Mouse (Mus musculus) monocyte, adult 2 months (primary cell): ENCODE data around the gene Acsf2.
A peak's percentile ranks its signal among the peaks of the same experiment; 100 is the strongest.

Experiments used
- DNase-seq, 2 experiments: peaks; one replicate each; pipeline ENCODE4 v3.0.0; 2022; ENCODE audit warnings: low spot score in 2 of 2, low read depth in 1 of 2

The Acsf2 gene

DNA sequence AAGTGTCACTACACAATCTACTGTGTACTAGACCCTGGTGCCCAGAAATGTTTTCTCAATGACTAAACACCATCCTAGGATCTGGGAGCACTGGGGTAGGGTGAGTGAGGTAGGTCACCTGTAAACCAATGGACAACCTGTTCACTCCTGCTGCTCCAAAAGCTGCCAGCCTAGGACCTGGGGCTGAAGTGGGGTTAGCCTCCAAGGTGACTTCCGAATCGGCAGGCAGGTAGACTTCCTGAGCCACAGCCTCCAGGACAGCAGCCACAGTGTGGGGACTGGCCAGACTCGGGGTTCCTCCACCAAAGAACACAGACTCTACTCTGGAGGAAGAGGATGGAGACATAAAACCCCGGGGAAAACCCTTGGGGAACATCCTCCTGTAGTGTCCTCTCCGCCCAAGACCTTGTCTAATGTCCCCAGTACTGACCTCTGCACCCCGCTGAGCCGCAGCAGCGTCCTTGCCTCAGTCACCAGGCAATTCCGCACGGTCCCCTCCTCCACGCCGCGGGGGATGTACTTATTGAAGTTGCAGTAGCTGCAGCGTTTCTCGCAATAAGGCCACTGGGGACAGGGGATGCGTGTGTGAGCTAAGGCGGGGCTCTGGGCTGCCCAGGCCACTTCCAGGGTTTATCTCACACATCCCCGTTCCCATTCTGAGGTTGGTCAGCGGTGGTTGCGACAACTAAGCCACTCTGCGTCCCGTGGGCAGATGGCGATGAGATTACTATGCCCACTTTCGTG, 53.5 kb downstream of the Acsf2 start:
- DNase-seq, result peak in 1 of 2 experiments; percentile 12

DNA sequence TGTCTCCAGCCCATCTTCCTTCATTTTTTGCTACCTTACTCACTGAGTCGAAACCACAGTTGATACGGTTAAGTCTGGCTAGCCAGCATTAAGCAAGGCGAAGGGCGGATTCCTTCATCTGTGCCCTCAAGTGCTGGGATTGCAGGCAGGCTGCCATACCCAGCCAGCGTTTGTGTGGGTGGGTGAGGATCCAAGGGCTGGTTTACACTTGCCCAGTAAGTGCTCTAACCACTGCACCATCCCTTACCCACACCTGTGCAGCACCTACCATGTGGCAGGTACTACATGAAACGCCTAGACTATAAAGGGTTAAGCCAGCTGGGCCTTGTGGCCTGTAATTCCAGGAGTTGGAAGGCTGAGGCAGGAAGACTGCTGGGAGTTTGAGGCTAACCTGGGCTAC, 54.4 kb downstream of the Acsf2 start:
- no peak for DNase-seq

DNA sequence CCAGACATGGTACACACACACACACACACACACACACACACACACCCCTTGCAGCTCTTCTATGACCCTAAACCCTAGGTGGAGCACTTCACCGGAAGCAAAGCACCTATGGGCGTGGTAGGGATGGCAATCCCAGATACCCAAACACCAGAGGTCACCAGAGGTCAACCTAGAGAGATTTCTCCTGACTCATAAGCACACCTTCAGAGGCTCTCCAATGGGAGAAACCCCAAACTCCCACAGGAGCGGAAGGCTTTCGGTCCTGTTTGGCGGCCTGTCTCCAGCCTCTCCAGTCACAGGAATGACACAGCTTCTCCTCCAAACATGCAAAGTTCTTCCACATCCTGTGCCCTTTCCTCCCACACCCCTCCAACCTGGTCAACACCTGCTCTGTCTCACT, 55.3 kb downstream of the Acsf2 start:
- no peak for DNase-seq

DNA sequence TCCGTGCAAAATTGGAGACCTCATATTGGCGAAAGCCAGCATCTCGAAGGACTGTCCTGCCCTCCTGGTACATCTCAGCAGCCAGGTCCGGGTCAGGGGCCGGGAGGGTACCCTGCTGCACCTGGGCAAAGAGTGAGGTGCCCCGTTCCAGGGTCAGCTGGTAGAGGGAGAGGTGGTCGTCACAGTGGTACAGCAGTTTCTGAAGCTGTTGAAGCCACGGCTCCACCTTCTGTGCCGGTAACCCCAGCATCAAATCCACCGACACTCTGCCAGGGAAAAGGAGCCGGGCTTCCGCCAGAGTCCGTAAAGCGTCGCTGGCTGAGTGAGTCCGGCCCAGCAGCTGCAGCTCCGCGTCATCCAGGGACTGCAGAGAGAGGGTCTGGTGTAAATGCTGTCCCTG, 57.2 kb downstream of the Acsf2 start:
- DNase-seq, result no peak

DNA sequence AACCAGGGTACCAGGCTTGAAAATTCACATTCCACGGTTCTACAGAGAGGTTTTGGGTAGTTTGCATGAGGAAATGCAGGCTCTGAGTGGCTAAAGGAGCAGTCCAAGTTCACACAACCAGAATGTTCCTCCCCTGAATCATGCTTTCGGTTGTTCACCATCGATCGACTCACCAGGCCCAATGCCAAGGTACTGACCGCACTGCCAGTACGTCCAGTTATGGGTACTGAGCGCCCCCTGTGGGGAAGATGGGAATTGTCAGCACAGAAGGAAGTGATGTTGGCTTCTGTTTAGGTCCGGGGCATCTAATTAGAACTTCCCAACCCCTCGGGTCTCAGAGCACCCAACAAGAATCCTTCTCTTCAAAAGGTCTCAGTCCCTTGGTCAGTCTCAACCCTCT, 57.7 kb downstream of the Acsf2 start:
- DNase-seq, result peak; percentile 62 to 77

DNA sequence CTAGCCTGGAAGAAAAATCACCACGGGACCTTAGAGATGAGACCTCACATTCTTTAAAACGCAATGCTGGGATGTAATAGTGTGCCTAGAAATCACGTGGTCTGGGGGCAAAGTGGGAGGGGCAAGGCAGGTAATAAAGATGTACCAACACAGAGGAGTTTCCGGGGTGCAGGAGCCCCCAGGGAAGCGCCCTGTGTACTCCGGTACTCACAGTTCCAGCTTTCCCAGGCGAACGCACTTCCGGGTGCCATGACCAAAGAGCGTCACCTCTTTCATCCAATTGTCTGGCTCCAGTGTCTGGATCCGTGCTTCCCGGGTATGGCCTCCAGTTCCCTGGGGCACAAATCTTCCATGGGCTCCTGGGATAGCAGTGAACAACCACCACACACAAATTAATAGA, 58.3 kb downstream of the Acsf2 start:
- no peak for DNase-seq

DNA sequence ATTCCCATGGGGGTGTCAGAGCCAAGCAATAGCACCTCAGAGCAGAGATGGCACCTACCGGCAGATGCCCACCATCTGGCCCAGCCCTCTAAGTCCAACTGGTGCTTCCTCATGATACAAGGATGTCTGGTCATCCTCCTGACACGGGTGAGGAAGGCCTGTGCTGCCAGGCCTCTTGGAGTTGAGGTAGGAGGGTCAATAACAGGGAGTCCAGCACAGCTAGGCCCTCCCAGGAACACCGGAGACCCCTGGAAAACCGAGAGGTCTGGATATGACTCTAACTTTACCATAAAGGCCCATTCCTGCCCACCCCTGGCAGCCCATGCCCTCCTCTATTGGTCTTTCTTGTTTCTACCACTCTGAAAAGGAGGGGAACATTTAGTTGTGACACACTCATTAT, 59.3 kb downstream of the Acsf2 start:
- no peak for DNase-seq

DNA sequence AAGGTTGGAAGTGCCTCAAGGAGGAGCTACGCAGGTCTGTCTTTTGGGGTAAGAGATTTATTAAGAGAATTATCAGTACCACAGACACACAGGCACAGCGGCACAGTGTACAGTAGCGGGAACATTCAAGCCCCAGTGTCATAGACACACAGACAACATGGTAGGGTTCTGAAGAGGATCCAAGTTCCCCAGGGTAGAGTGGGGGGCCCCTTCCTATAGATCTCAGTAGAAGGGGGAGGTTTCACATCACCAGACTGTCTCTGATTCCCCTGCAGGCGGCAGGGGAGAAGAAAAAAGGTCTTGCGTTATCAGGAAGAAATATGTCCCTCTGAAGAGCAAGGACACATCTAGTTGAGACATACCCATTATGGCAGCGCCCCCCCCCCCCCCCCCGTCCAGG, 61.9 kb downstream of the Acsf2 start:
- no peak for DNase-seq

DNA sequence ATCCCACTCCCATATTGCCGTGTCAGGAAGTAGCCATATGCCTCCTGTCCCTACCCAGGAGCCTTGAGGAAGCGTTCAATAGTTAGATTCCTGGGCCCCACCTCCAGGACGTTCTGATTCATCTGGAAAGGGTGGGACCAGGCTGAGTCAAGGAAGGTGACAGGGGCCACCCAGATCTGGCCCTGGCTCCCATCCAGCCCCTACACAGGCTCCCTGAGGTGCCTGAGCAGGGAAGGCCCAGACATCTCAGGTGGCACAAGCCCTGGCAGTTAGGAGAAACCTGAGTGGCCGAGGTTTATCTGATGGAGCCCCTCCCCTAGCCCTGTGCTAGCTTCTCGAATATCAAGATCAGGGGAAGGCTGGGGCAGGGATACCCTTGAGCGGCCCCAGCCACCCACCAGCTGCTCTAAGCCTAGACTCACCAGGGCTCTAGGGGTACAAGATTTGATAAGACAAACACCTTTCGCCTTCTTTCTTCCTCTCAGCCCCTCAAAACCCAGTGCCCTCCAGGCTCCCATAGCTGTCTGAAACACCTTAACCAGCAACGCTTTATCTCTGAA, 62.9 kb downstream of the Acsf2 start:
- DNase-seq, result no peak

DNA sequence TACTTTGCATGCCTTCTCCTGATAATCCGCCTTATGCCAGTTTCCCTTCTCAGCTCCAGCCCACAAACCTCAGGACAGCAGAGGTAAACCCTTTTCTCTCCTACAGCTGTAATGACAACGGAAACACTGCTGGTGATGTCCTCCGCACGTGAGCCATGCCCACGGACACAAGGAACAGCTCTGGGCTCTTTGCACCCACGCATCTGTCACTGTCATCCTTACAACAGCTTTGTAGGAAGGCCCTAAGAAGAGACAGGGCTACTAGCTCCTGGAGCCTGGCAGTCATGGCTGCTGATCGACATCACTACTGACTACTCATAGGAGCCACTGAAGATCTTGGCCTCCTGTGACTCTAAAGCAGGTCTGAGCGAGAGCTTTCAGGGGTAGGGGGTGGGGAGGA, 68.5 kb downstream of the Acsf2 start:
- DNase-seq, result no peak

DNA sequence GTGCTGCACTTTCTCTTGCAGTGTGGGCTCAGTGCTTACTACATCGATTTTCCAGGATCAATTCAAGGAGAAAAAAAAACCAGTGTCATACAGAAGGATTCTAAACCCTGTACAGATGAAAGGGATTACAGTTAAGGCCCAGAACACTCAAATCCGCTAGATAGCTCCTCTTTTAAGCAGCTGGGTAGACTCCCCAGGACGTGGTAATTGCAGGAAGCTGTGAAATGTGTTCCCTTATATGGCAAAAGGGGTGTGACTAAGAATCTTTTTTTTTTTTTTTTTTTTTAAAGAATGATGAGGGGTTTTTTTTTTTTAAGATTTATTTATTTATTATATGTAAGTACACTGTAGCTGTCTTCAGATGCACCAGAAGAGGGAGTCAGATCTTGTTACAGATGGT, 72.8 kb downstream of the Acsf2 start:
- no peak for DNase-seq

DNA sequence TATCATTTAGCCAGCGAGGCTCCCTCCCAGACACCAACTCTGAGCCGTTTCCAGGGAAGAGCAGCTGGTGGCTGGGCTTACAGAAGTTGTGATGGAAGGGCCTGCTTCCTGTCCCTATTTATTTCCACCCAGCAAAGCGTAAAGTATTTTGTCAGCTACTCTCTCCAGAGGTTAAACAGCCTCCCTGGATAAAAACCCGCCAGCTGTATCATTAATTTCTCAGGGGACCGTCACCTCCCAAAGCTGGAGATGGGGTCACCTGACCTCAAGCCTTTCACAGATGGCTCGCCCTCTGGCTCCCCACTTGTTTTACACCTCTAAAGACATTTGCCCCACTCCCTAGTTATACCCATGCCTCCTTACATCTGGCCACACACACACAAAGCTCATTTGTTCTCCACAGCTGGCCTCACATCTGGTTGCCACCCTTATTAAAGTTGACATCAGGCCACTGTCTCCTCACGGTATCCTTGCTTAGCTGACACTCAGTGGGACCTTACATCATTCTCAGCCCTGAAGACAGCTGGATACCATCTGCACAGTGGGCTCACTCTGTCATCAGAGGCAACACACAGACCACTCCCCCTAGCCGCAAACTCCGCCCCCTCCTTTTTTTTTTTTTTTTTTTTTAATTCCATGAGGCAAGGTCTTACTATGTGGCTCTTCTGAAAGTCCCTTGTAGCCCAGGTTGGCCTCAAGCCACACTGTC, 75.3 kb downstream of the Acsf2 start:
- DNase-seq, result no peak

DNA sequence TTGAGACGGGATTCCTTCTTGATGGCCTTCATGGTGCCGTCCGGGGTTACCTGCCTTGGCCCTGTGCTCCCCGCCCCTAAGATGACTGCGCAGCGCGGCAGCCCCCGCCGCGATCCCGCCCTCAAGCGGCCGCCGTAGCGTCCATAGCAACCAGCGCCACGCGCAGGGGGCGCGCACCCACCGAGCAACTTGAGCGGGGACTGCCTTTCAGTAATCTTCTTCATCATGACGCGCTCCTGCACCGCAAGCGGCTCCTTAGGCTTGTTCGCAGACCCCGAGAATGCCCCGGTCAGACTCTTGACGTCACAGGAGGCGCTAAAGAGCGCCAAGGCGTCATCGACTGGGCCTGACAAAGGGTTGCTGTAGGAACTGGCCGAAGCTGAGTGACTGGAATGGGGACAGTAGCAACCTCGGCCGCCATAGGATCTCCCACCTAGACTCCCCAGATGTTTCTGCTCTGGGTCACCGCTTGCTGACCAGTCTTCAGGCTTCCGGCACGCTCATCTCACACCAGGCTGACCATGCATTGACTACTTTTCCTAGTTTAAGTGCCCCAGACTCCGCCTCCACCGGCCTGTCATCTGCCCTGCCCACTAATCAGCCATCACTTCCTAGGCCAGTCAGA, 80.3 kb downstream of the Acsf2 start, which contains the start of gene Mycbpap:
Gene Mycbpap, minus strand, starts transcription at position 524 of the 625 bp plus-strand sequence.
- DNase-seq, result peak in 1 of 2 experiments; percentile 29

DNA sequence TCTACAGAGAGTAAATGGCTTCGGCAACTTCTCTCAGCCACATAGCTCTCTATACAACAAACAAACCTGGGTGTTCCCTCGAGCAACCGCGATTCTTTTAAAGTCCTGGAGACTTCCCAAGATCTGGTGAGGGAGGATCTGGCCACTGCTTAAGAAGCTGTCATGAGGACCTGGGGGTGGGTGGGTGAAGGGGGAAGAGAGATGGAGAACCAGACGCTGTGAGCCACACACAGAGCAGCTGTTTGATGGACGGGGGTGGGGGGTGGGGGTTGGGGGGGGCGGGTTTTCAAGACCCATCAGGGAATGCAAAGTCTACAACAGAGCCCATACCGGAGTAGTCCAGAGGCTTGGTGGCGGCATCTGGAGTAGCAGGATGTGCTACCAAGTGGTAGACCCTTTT, 88.2 kb downstream of the Acsf2 start:
- no peak for DNase-seq

DNA sequence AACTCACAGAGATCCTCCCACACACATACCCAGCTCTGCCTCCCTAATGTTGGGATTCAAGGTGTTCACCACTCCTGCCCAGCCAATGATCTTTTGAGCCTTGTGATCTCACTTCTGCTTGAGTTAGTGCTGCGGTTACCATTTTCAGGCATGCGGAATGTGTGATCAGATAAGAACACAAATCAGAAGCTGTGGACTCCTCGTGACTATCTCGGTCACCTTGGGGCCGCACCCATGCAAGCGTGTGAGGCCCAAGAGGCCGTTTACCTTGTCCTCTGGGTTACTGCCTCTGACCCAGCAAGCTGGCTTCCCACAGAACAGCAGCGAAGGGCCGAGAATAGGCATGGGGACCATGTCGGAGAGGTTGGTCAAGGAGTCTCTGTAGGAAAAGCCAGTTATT, 92.7 kb downstream of the Acsf2 start:
- no peak for DNase-seq
